Mouse (Mus musculus) embryonic facial prominence, embryonic 14.5 days (tissue): ENCODE results near the gene Ttll1. TPM values are rescaled to one million over a fixed set of nuclear protein-coding genes. Genes with fewer than 3 reads are reported as not detected.

Source experiments
- ATAC-seq: fragments of 200-750 bp; cut with Nextera tagmentation; 2 replicates; pipeline ENCODE4 v1.8.0; 2017; ENCODE audit warnings: low read depth, moderate number of reproducible peaks, moderate TSS enrichment
- DNase-seq: peaks from one replicate; pipeline ENCODE4 v3.0.0-alpha.2; 2015; ENCODE audit warnings: low spot score
- H3K27ac ChIP-seq: fragments of 300-500 bp; sonication (generic); replicated peaks from 2 replicates; pipeline ENCODE4 v1.5.1; 2014; ENCODE audit warnings: low read depth, mild to moderate bottlenecking, low read length, moderate library complexity
- H3K27me3 ChIP-seq: fragments of 300-500 bp; sonication (generic); replicated peaks from 2 replicates; pipeline ENCODE4 v1.6.1; 2014; ENCODE audit warnings: low read length; ENCODE audit not compliant: control insufficient read depth, insufficient read depth
- H3K36me3 ChIP-seq: fragments of 300-500 bp; sonication (generic); 2 replicates; pipeline ENCODE4 v1.6.1; 2014; ENCODE audit warnings: low read length, mixed read lengths; ENCODE audit not compliant: control insufficient read depth, insufficient read depth
- H3K4me1 ChIP-seq: fragments of 300-500 bp; sonication (generic); 2 replicates; pipeline ENCODE4 v1.6.1; 2014; ENCODE audit warnings: antibody characterized with exemption, low read length; ENCODE audit not compliant: control insufficient read depth, insufficient read depth
- H3K4me2 ChIP-seq: fragments of 300-500 bp; sonication (generic); 2 replicates; pipeline ENCODE4 v1.6.1; 2014; ENCODE audit warnings: low read depth, mild to moderate bottlenecking, low read length, moderate library complexity, mixed read lengths
- H3K4me3 ChIP-seq: fragments of 300-500 bp; sonication (generic); 2 replicates; pipeline ENCODE4 v1.5.1; 2014; ENCODE audit warnings: low read depth, mild to moderate bottlenecking, low read length
- H3K9ac ChIP-seq: fragments of 300-500 bp; sonication (generic); 2 replicates; pipeline ENCODE4 v1.6.1; 2014; ENCODE audit warnings: low read depth, mild to moderate bottlenecking, low read length, moderate library complexity, mixed read lengths
- H3K9me3 ChIP-seq: fragments of 300-500 bp; sonication (generic); 2 replicates; pipeline ENCODE4 v1.6.1; 2016; ENCODE audit warnings: low read length; ENCODE audit not compliant: control insufficient read depth
- WGBS: fragments of 180-500 bp; shearing (Covaris S2); extraction: QIAGEN DNeasy Blood & Tissue Kit; methylation state at CpG from one replicate; pipeline ENCODE4 v1.1.7; 2014; 5-methylcytosine and 5-hydroxymethylcytosine counted together
- polyA plus RNA-seq: library from polyadenylated mRNA; unstranded; fragments of >200 nt; fragmentation: Nextera tagmentation; extraction: Ambion mirVana; gene quantifications from 2 replicates; pipeline ENCODE4 v1.2.1, GENCODE M21; 2014

The Ttll1 gene
- polyA plus RNA-seq, 1 experiment from 2014 or later, result 9.4 TPM

GRCm38 (mm10) chr15:83538855-83539254, 28.2 kb upstream of the Ttll1 start:
- no peak for ATAC-seq
- Histone ChIP-seq H3K4me2 (no peak overlapping the region), H3K27ac (no peak overlapping the region), H3K36me3 (no peaks in the 10 kb centered on the region), H3K9ac (no peak overlapping the region), H3K4me3 (no peak overlapping the region), H3K4me1 (no peaks in the 10 kb centered on the region), H3K27me3 (no peaks in the 10 kb centered on the region), H3K9me3 (no peaks in the 10 kb centered on the region)
- DNase-seq, result no peak
- 87% methylated on average over 2 of the region's 2 CpGs for WGBS

DNA sequence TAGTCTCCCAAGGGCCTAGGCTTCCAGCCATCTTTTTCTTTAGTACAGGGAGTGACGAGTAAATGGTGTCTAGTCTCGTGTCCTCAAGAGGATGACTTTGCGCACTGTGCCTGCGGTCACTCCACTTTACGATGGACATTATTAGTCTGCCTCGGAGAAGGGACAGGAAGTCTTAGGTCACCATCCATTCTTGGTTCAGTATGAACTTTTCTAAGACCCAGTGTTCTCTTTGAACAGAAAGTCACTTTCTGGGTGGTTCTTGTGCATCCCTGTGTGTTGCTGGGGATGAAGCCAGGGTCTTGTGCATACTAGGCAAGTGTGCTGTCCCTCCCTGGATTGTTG, 25.2 kb upstream of the Ttll1 start:
- Histone ChIP-seq H3K4me3 (no peak overlapping the region), H3K27ac (no peak overlapping the region), H3K36me3 (no peaks in the 10 kb centered on the region), H3K4me2 (no peak overlapping the region), H3K9ac (no peak overlapping the region), H3K4me1 (no peaks in the 10 kb centered on the region), H3K9me3 (no peaks in the 10 kb centered on the region), H3K27me3 (no peaks in the 10 kb centered on the region)
- 82% methylated on average over 6 of the region's 6 CpGs for WGBS
- DNase-seq (no peak), ATAC-seq (no peak)

DNA sequence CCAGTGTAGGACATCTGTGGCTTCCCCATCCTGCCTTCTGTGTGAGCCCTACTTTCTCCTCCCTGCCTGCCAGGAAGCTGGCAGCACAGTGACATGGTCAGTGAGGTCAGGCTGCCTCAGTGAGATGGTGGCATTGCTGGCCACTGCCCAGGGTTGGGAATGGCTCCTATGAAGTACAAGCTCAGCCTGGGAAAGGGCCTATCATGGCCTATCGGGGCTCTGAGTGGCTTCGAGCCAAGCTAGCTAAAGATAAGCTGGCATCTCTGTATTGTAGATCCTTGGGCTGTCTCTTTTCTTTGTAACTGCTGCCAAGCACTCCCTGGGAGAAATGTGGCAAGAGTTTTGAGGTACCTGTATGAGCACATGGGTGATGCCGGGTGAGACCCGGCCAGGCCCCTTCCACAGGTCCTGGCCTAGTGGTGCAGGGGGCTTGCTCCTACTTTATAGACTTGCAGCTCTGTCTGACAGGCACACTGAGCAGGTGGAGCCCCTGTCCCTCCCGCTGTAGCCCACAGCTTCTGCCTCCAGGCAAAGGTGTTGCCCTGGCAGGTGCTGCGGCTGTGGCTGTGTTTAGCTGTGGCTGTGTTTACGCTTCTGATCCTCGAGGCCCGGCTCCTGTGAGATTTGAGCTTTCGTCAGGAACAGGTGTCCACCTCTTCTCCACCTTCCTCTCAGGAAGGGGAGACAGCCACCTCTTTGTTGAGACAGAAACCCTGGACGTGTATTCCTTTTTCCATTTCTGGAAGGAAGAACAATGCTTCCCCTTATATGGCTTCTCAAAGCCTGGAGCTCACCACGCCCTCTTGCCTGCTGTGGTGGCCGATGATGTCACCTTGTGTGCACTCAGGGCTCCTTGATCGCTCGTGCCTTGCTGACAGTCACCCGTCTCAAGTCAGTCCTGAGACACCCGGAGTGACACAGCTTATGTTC, 24.5 kb upstream of the Ttll1 start:
- Histone ChIP-seq H3K4me2 (no peak overlapping the region), H3K36me3 (no peaks in the 10 kb centered on the region), H3K27me3 (no peaks in the 10 kb centered on the region), H3K27ac (peak overlapping the region; percentile 52; the same call in 1 of the 2 replicates), H3K9ac (no peak overlapping the region), H3K9me3 (no peaks in the 10 kb centered on the region), H3K4me3 (no peak overlapping the region), H3K4me1 (no peaks in the 10 kb centered on the region)
- ATAC-seq (peak; percentile 62; the same call in 1 of the 2 replicates), DNase-seq (peak; percentile 42)
- 65% methylated on average over 15 of the region's 17 CpGs for WGBS

- Histone ChIP-seq H3K9ac (no peak overlapping the region), H3K36me3 (no peaks in the 10 kb centered on the region), H3K9me3 (no peaks in the 10 kb centered on the region), H3K4me1 (no peaks in the 10 kb centered on the region), H3K27ac (no peak overlapping the region), H3K4me3 (no peak overlapping the region), H3K27me3 (peaks cover 13% of the 10 kb centered on the region), H3K4me2 (no peak overlapping the region)
- ATAC-seq (no peak), DNase-seq (no peak)
- 69% methylated on average over 7 of the region's 7 CpGs for WGBS
These were observed 21.9 kb upstream of the Ttll1 start for GRCm38 (mm10) chr15:83532606-83533005.

GRCm38 (mm10) chr15:83531961-83532469, 21.3 kb upstream of the Ttll1 start:
- H3K9ac ChIP-seq, result no peak overlapping the region
- DNase-seq (no peak), ATAC-seq (no peak)
- H3K9me3 ChIP-seq, result no peaks in the 10 kb centered on the region
- H3K4me2 ChIP-seq, result no peak overlapping the region
- no peak overlapping the region for H3K4me3 ChIP-seq
- peaks cover 19% of the 10 kb centered on the region for H3K27me3 ChIP-seq
- WGBS, result 92% methylated on average over 4 of the region's 5 CpGs
- H3K27ac ChIP-seq, result no peak overlapping the region
- 0 out of 2 replicates have a peak, but pooled peaks cover 3% of the 10 kb centered on the region for H3K4me1 ChIP-seq
- no peaks in the 10 kb centered on the region for H3K36me3 ChIP-seq

GRCm38 (mm10) chr15:83530688-83531087, 20.0 kb upstream of the Ttll1 start:
- Histone ChIP-seq H3K4me3 (no peak overlapping the region), H3K9me3 (no peaks in the 10 kb centered on the region), H3K27me3 (peaks cover 32% of the 10 kb centered on the region)

GRCm38 (mm10) chr15:83530233-83530632, 19.5 kb upstream of the Ttll1 start:
- 67% methylated on average over 9 of the region's 9 CpGs for WGBS
- Histone ChIP-seq H3K27me3 (peaks cover 37% of the 10 kb centered on the region), H3K4me2 (no peak overlapping the region), H3K36me3 (no peaks in the 10 kb centered on the region), H3K9me3 (no peaks in the 10 kb centered on the region), H3K4me3 (no peak overlapping the region), H3K27ac (no peak overlapping the region; the same call in 1 of the 2 replicates), H3K4me1 (peaks cover 7% of the 10 kb centered on the region), H3K9ac (no peak overlapping the region)
- ATAC-seq (no peak), DNase-seq (peak; percentile 36)

More at GRCm38 (mm10) chr15:83530688-83531087, 20.0 kb upstream of the Ttll1 start:
- Histone ChIP-seq H3K27ac (no peak overlapping the region; the same call in 1 of the 2 replicates), H3K4me2 (no peak overlapping the region), H3K9ac (no peak overlapping the region), H3K4me1 (peaks cover 7% of the 10 kb centered on the region; the same call in 1 of the 2 replicates), H3K36me3 (no peaks in the 10 kb centered on the region)
- 63% methylated on average over 6 of the region's 6 CpGs for WGBS
- ATAC-seq (no peak), DNase-seq (no peak)

GRCm38 (mm10) chr15:83529765-83530164, 19.1 kb upstream of the Ttll1 start:
- no peaks in the 10 kb centered on the region for H3K9me3 ChIP-seq
- H3K36me3 ChIP-seq, result no peaks in the 10 kb centered on the region
- H3K27me3 ChIP-seq, result peaks cover 37% of the 10 kb centered on the region
- H3K27ac ChIP-seq, result no peak overlapping the region
- H3K9ac ChIP-seq, result no peak overlapping the region
- no peak for ATAC-seq
- no peak overlapping the region for H3K4me3 ChIP-seq
- H3K4me2 ChIP-seq, result no peak overlapping the region
- H3K4me1 ChIP-seq, result peaks cover 7% of the 10 kb centered on the region
- 81% methylated on average over 5 of the region's 5 CpGs for WGBS
- no peak for DNase-seq
